Mouse (Mus musculus) hindbrain, embryonic 12.5 days (tissue): ENCODE data around the gene Dlg1. TPM values are rescaled to one million over a fixed set of nuclear protein-coding genes. Genes with fewer than 3 reads are reported as not detected.

Source experiments
- ATAC-seq: fragments of 200-750 bp; cut with Nextera tagmentation; 2 replicates; pipeline ENCODE4 v1.8.0; 2017; ENCODE audit warnings: moderate TSS enrichment; ENCODE audit not compliant: low FRiP score
- H3K27ac ChIP-seq: fragments of 300-500 bp; sonication (generic); 2 replicates; pipeline ENCODE4 v1.5.1; 2016; ENCODE audit warnings: mild to moderate bottlenecking
- H3K27me3 ChIP-seq: fragments of 300-500 bp; sonication (generic); 2 replicates; pipeline ENCODE4 v1.6.1; 2016; ENCODE audit warnings: mild to moderate bottlenecking
- H3K36me3 ChIP-seq: fragments of 300-500 bp; sonication (generic); 2 replicates; pipeline ENCODE4 v1.6.1; 2016; ENCODE audit warnings: mild to moderate bottlenecking
- H3K4me1 ChIP-seq: fragments of 300-500 bp; sonication (generic); 2 replicates; pipeline ENCODE4 v1.6.1; 2016
- H3K4me2 ChIP-seq: fragments of 300-500 bp; sonication (generic); replicated peaks from 2 replicates; pipeline ENCODE4 v1.6.1; 2016; ENCODE audit warnings: mild to moderate bottlenecking
- H3K4me3 ChIP-seq: fragments of 300-500 bp; sonication (generic); 2 replicates; pipeline ENCODE4 v1.5.1; 2016; ENCODE audit warnings: mild to moderate bottlenecking
- H3K9ac ChIP-seq: fragments of 300-500 bp; sonication (generic); 2 replicates; pipeline ENCODE4 v1.6.1; 2016; ENCODE audit warnings: mild to moderate bottlenecking, moderate library complexity
- H3K9me3 ChIP-seq: fragments of 300-500 bp; sonication (generic); replicated peaks from 2 replicates; pipeline ENCODE4 v1.6.1; 2016; ENCODE audit warnings: mild to moderate bottlenecking
- whole genome bisulfite sequencing: fragments of 180-500 bp; shearing (Covaris S2); methylation state at CpG from one replicate; pipeline ENCODE4 v1.1.7; 2016; 5-methylcytosine and 5-hydroxymethylcytosine counted together
- polyA plus RNA-seq: library from polyadenylated mRNA; unstranded; fragments of >200 nt; fragmentation: Nextera tagmentation; extraction: Ambion mirVana; gene quantifications from 2 replicates; pipeline ENCODE4 v1.2.1, GENCODE M21; 2016

The Dlg1 gene
- polyA plus RNA-seq, result 26.9 and 27.9 TPM in 2 replicates

GRCm38 (mm10) chr16:31663379-31664286, at the start of gene Dlg1:
Dlg1 (plus strand) TSS chr16:31663443.
- peaks cover 11% of the 10 kb centered on the region; the same call in 1 of the 2 replicates for H3K27me3 ChIP-seq
- H3K4me2 ChIP-seq, result peak within 1 kb of the TSS; percentile 78
- H3K4me1 ChIP-seq, result peaks cover 11% of the 10 kb centered on the region
- WGBS, result under 1% methylated on average over 62 of the region's 95 CpGs
- peak within 1 kb of the TSS; percentile 90 for H3K4me3 ChIP-seq
- no peaks in the 10 kb centered on the region for H3K9me3 ChIP-seq
- ATAC-seq, result peak; percentile 97
- H3K9ac ChIP-seq, result peak within 1 kb of the TSS; percentile 89
- H3K27ac ChIP-seq, result peak within 1 kb of the TSS; percentile 94
- peaks cover 10% of the 10 kb centered on the region; the same call in 1 of the 2 replicates for H3K36me3 ChIP-seq

- Histone ChIP-seq H3K36me3 (no peaks in the 10 kb centered on the region), H3K4me1 (peaks cover 11% of the 10 kb centered on the region), H3K9ac (no peak overlapping the region), H3K27ac (no peak overlapping the region), H3K4me2 (no peak overlapping the region), H3K27me3 (no peaks in the 10 kb centered on the region; the same call in 1 of the 2 replicates), H3K4me3 (no peak overlapping the region), H3K9me3 (no peaks in the 10 kb centered on the region)
- ATAC-seq, result no peak
- WGBS, result 89% methylated on average over 2 of the region's 2 CpGs
These were observed 46.9 kb upstream of the Dlg1 start for GRCm38 (mm10) chr16:31616382-31616781.

GRCm38 (mm10) chr16:31617128-31617527, 46.1 kb upstream of the Dlg1 start:
- no peaks in the 10 kb centered on the region for H3K9me3 ChIP-seq
- peaks cover 11% of the 10 kb centered on the region for H3K4me1 ChIP-seq
- no peak overlapping the region for H3K27ac ChIP-seq
- ATAC-seq, result no peak
- no peaks in the 10 kb centered on the region for H3K36me3 ChIP-seq
- no peak overlapping the region for H3K4me3 ChIP-seq
- no peak overlapping the region for H3K4me2 ChIP-seq
- no peak overlapping the region for H3K9ac ChIP-seq
- no peaks in the 10 kb centered on the region; the same call in 1 of the 2 replicates for H3K27me3 ChIP-seq

GRCm38 (mm10) chr16:31617823-31618371, 45.3 kb upstream of the Dlg1 start:
- Histone ChIP-seq H3K4me2 (peak overlapping the region; percentile 40), H3K27ac (peak overlapping the region; percentile 60), H3K4me1 (peaks cover 11% of the 10 kb centered on the region), H3K9ac (no peak overlapping the region), H3K27me3 (no peaks in the 10 kb centered on the region; the same call in 1 of the 2 replicates), H3K9me3 (no peaks in the 10 kb centered on the region), H3K36me3 (no peaks in the 10 kb centered on the region), H3K4me3 (no peak overlapping the region)
- ATAC-seq, result peak; percentile 61; the same call in 1 of the 2 replicates
- 18% methylated on average over 10 of the region's 10 CpGs for WGBS

- no peak overlapping the region for H3K9ac ChIP-seq
- H3K27me3 ChIP-seq, result no peaks in the 10 kb centered on the region; the same call in 1 of the 2 replicates
- no peak overlapping the region; the same call in 1 of the 2 replicates for H3K4me2 ChIP-seq
- WGBS, result 64% methylated on average over 9 of the region's 9 CpGs
- no peak overlapping the region for H3K27ac ChIP-seq
- peaks cover 11% of the 10 kb centered on the region for H3K4me1 ChIP-seq
- no peaks in the 10 kb centered on the region for H3K9me3 ChIP-seq
- H3K4me3 ChIP-seq, result no peak overlapping the region
- H3K36me3 ChIP-seq, result no peaks in the 10 kb centered on the region
- no peak for ATAC-seq
These were observed 44.6 kb upstream of the Dlg1 start for GRCm38 (mm10) chr16:31618671-31619070.

- ATAC-seq, result no peak
- 87% methylated on average over 6 of the region's 6 CpGs for WGBS
- Histone ChIP-seq H3K9me3 (no peaks in the 10 kb centered on the region), H3K4me1 (peaks cover 11% of the 10 kb centered on the region), H3K27ac (no peak overlapping the region), H3K36me3 (no peaks in the 10 kb centered on the region), H3K4me3 (no peak overlapping the region), H3K27me3 (no peaks in the 10 kb centered on the region), H3K9ac (no peak overlapping the region), H3K4me2 (no peak overlapping the region)
These were observed 43.4 kb upstream of the Dlg1 start for GRCm38 (mm10) chr16:31619675-31620335.

GRCm38 (mm10) chr16:31622356-31622755, 40.9 kb upstream of the Dlg1 start:
- Histone ChIP-seq H3K4me3 (no peak overlapping the region), H3K9ac (no peak overlapping the region), H3K9me3 (no peaks in the 10 kb centered on the region), H3K27ac (no peak overlapping the region), H3K36me3 (no peaks in the 10 kb centered on the region), H3K27me3 (no peaks in the 10 kb centered on the region), H3K4me2 (no peak overlapping the region), H3K4me1 (peaks cover 11% of the 10 kb centered on the region)
- 100% methylated on average over 1 of the region's 1 CpGs for WGBS
- no peak for ATAC-seq

GRCm38 (mm10) chr16:31623136-31623535, 40.1 kb upstream of the Dlg1 start:
- no peaks in the 10 kb centered on the region for H3K9me3 ChIP-seq
- no peaks in the 10 kb centered on the region for H3K27me3 ChIP-seq
- no peaks in the 10 kb centered on the region for H3K36me3 ChIP-seq
- H3K4me2 ChIP-seq, result no peak overlapping the region
- no peak overlapping the region for H3K4me3 ChIP-seq
- no peak overlapping the region for H3K9ac ChIP-seq
- WGBS, result 84% methylated on average over 6 of the region's 6 CpGs
- peaks cover 3% of the 10 kb centered on the region; the same call in 1 of the 2 replicates for H3K4me1 ChIP-seq
- no peak overlapping the region for H3K27ac ChIP-seq
- ATAC-seq, result no peak

- no peak overlapping the region for H3K4me2 ChIP-seq
- H3K27me3 ChIP-seq, result no peaks in the 10 kb centered on the region
- H3K4me1 ChIP-seq, result 0 out of 2 replicates have a peak, but pooled peaks cover 4% of the 10 kb centered on the region
- 59% methylated on average over 1 of the region's 1 CpGs for WGBS
- H3K36me3 ChIP-seq, result no peaks in the 10 kb centered on the region
- H3K9me3 ChIP-seq, result no peaks in the 10 kb centered on the region
- no peak for ATAC-seq
- H3K4me3 ChIP-seq, result no peak overlapping the region
- H3K9ac ChIP-seq, result no peak overlapping the region
- no peak overlapping the region for H3K27ac ChIP-seq
These were observed 38.5 kb upstream of the Dlg1 start for GRCm38 (mm10) chr16:31624749-31625148.

- H3K36me3 ChIP-seq, result no peaks in the 10 kb centered on the region
- H3K9ac ChIP-seq, result no peak overlapping the region
- H3K27me3 ChIP-seq, result no peaks in the 10 kb centered on the region
- ATAC-seq, result no peak
- H3K4me1 ChIP-seq, result 0 out of 2 replicates have a peak, but pooled peaks cover 4% of the 10 kb centered on the region
- no peaks in the 10 kb centered on the region for H3K9me3 ChIP-seq
- no peak overlapping the region for H3K4me2 ChIP-seq
- H3K4me3 ChIP-seq, result no peak overlapping the region
- H3K27ac ChIP-seq, result no peak overlapping the region
- 86% methylated on average over 6 of the region's 6 CpGs for WGBS
These were observed 36.9 kb upstream of the Dlg1 start for GRCm38 (mm10) chr16:31626331-31626730.

- Histone ChIP-seq H3K27me3 (no peaks in the 10 kb centered on the region), H3K9me3 (no peaks in the 10 kb centered on the region), H3K9ac (no peak overlapping the region), H3K4me2 (no peak overlapping the region), H3K27ac (no peak overlapping the region), H3K36me3 (no peaks in the 10 kb centered on the region), H3K4me3 (no peak overlapping the region), H3K4me1 (0 out of 2 replicates have a peak, but pooled peaks cover 4% of the 10 kb centered on the region)
- no peak for ATAC-seq
- WGBS, result 99% methylated on average over 4 of the region's 4 CpGs
These were observed 32.9 kb upstream of the Dlg1 start for GRCm38 (mm10) chr16:31630381-31630780.

- Histone ChIP-seq H3K36me3 (no peaks in the 10 kb centered on the region), H3K4me1 (0 out of 2 replicates have a peak, but pooled peaks cover 4% of the 10 kb centered on the region), H3K4me3 (no peak overlapping the region), H3K9me3 (no peaks in the 10 kb centered on the region), H3K4me2 (no peak overlapping the region), H3K9ac (no peak overlapping the region), H3K27ac (no peak overlapping the region), H3K27me3 (no peaks in the 10 kb centered on the region)
- ATAC-seq, result no peak
- 60% methylated on average over 3 of the region's 3 CpGs for WGBS
These were observed 32.2 kb upstream of the Dlg1 start for GRCm38 (mm10) chr16:31631046-31631445.
